Mouse (Mus musculus) thymus, postnatal 14 days (tissue): Measurements from ENCODE around the gene Krt6a.
"Not testable (repeated sequence)": the region's sequence is repeated elsewhere in the genome, so short reads cannot be mapped to it uniquely, and the experiment has no call there.

Source experiments
- DNase-seq: peaks from one replicate; pipeline ENCODE4 v3.0.0; 2021

Krt6a gene

GRCm38 (mm10) chr15:101694207-101694606 lies at the start of gene Krt6a:
TSS of gene Krt6a (minus strand) at chr15:101694307.
- no peak for DNase-seq

DNA sequence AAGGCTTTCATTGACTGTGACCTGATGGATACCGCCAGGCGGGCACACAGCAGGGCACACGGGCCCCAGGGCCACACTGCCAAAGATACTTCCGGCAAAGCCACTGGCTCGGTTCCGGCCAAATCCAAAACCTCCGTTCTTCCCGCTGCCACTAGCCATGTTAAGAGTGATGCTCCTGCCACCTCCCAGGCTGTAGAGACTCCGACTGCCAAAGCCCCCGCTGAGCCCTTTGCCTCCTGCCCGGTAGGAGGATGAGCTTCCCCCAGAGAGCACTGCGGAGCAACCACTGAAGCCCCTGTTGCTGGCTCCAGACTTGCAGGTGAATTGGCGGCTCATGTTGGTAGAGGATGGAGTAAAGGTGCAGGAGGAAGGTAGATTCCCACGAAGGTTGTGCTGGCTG lies 48.6 kb upstream of the Krt6a start, which contains the start of gene Krt71:
TSS of gene Krt71 (minus strand) at position 399 of the 400 bp plus-strand sequence.
- DNase-seq = no peak

DNA sequence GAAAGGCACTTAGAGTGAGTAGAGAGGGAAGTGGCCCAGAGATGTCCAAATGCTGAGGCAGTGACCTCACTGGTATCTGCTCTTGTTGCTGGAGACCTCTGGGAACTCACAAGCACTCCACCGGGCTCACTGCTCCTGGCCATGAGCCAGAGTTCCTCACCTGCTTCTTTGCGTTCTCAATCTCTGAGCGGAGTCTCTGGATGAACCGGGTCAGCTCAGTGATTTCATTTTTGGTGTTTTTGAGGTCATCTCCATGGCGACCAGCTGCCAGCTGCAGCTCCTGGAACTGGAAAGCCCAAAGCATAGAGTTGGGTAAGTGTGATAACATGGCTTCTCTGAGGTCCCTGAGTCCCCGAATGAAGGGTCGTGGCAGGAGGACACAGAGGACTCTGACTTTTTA lies 43.7 kb upstream of the Krt6a start:
- DNase-seq = no peak

- no peak for DNase-seq
These were observed 36.5 kb upstream of the Krt6a start for GRCm38 (mm10) chr15:101730653-101731052.

DNA sequence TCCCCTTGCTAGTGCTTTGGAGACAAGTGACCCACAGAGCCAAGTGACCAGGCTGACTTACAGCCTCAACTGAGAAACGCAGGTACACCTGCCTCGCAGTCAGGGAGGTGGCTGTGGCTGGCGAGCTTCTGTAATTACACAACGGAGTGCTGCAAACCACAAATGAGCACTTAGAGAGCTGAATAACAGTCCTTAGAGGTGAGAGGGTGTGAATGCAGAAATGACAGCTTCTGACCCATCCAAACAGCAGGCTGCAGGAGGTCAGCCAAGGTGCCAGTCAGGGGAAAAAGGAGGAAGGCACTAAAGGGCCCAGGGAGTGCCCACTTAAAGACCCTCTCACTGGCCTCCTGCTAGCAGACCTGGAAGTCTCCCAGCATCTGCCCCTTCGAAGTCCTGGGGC lies 30.6 kb upstream of the Krt6a start:
- DNase-seq = no peak

- no peak for DNase-seq
These were observed 21.7 kb upstream of the Krt6a start for GRCm38 (mm10) chr15:101715831-101716230.

DNA sequence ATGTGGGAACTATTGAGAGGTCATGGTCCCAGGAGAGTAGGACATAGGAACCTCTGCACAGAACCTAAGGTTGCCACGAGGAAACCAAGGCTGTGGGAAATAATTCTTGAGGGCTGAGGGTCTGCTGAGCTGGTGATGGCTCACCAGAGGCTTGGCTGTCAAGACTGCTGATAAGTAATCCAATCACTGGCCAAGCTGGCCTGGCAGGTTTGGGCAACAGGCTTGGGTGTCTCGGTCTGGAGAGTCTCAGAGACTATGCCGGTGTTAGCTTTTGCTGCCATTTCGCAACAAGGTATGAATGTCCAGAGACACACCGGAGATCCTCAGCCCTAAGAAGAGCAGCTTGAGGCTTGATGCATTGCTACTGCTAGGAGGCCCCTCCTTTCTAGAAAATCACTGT lies 20.2 kb upstream of the Krt6a start:
- no peak for DNase-seq

DNA sequence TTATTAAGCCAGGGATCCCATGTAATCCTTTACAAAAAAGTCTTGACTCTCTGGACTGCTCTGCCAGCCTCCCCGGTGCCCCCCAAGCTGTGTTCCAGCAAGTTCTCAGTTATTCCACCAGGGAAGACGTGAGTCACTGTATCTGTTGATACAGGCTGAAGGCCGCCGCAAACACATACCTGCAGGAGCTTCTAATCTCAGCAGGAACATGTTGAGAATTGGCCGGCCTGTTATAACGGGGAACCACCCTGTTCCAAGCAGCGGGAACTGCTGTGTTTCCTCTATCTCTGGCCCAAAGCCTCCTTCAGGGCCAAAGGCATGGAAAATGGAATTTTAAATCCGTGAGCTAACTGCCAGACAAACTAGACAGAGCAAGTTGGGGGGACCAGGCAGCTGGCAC lies 19.6 kb upstream of the Krt6a start:
- DNase-seq = no peak

- DNase-seq = no peak
These were observed 18.6 kb upstream of the Krt6a start, which contains the start of gene Krt5 for GRCm38 (mm10) chr15:101712720-101713119. TSS of gene Krt5 (minus strand) at chr15:101712898.

GRCm38 (mm10) chr15:101708683-101709082 lies 14.6 kb upstream of the Krt6a start:
- DNase-seq = no peak

DNA sequence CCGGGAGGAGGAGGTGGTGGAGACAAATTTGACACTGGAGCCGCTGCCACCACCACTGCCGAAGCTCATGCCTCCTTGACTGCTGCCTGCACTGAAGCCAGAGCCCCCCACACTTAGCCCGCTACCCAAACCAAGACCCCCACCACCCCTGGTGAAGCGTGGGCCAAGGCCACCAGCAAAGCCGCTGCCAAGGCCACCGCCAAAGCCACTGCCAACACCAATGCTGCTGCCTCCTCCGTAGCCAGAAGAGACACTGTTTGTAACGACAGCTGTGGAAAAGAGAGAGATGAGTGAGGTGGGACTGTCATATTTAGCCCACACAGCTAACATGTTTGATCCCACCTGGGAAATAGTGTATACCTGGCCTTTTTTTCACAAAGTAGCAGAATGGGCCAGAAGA lies 13.3 kb upstream of the Krt6a start:
- no peak for DNase-seq

DNA sequence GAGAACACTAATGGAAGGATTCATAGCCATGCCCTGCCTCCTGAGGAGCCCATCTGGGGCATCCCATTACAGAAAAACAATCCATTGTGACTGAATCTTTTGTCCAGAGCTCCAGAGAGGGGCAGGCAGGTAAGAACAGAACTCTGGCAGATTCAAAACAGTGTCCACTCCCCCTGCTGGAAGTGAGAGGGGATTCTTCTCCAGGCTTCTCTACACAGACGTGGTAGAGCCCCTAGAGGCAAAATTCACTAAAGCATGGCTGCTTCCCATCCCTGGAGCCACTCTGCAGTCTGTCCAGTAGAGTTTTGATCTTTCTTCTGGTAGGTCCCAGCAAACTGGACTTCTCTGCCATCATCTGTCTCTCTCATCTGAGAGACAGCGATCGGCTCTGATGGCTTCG lies 10.0 kb upstream of the Krt6a start:
- no peak for DNase-seq

GRCm38 (mm10) chr15:101702380-101702779 lies 8.3 kb upstream of the Krt6a start:
- DNase-seq = no peak

DNA sequence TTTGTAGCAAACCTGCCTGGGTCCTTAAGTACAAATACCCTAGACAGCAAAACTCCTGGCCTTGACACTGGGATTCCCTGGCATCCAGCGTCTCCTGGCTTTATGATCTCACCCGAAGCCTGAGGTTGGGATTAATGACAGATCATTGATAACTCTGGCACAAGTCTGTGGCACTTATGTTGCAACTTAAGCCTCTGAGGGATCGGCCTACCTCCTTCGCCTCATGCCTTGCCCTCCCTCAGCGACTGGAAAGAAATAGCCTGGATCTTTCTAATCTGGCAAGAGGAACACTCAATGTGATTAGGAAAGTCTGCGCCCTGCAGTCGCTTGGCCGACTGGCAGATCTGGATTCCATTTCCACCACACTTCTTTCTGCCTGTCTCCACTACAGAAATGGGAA lies 5.8 kb upstream of the Krt6a start:
- DNase-seq = no peak

- DNase-seq = no peak
These were observed 5.1 kb upstream of the Krt6a start for GRCm38 (mm10) chr15:101699192-101699591.

DNA sequence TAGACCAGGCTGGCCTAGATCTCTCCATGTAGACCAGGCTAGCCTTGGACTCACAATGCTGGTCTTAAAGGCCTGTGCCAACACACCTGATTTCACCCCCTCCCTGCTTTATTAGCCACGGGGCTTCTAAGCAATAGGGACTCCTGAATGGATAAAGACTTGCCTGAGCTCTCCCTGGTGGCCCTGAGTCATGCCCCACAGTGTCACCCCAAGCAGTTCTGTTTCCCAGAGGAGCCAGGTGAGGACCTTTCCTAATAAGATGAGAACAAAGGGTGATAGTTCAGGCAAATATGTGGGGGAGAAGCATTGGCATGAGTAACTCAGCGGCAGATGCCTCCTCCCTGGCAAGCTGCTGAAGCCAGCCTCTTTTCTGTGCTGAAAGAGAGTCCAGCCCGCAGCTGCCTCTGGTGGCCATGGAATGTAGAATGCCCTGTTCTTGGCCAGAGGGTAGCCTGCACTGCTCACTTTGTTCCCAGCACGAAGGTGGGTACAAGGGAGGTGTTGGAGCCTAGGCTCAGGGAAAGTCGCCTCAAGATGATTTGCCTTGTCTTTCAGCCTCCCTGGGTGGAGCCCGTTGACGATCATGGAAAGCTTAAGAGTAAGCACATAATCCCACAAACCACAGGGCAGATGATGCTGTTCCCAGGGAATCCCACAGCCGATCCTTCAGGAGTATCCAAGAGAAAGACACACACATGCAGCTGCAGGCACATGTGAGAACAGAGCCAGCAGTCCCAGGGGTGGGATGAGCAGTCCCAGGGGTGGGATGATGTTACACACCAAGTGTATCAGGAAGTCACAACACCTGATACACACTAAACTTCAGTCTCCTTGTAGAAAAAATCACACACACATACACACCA lies 3.5 kb upstream of the Krt6a start:
- DNase-seq = no peak

GRCm38 (mm10) chr15:101690460-101690859 lies 3.6 kb downstream of the Krt6a start:
- not testable (repeated sequence) for DNase-seq

DNA sequence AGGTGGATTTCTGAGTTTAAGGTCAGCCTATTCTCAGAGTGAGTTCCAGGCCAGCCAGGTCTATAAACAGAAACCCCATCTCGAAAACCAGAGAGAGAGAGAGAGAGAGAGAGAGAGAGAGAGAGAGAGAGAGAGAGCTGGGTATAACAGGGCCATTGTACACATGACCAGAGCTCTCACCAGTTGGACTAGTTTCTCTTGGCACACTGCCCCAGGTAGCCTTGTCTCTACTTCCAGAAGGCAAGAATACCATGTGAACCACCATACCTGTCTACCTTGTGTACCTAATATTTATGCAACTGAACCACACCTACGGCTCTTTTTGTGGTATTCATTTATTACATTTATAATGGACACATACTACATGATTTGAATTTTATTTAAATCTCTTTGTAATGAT lies 5.9 kb downstream of the Krt6a start:
- DNase-seq = no peak

GRCm38 (mm10) chr15:101680187-101680586 lies 13.9 kb downstream of the Krt6a start, which contains the start of gene Krt6b:
TSS of gene Krt6b (minus strand) at chr15:101680287.
- DNase-seq = no peak

DNA sequence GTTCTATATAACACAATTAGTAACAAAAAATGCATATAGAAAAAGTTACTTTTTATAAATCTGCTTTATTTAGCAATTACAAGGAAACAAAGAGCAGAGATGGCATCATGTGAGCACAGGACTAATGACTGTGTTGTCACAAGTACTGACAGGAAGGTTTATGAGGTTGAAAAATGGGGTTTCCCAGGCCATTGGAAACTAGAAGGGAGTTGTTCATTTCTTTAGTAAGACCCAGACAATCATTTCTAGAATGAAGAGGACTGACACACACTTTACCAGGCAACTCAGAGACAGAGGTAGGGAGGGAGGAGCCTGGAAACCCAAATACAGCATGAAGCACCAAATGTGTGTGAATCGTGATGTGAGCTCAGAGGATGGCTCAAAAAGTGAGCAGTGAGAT lies 18.1 kb downstream of the Krt6a start:
- DNase-seq = no peak

DNA sequence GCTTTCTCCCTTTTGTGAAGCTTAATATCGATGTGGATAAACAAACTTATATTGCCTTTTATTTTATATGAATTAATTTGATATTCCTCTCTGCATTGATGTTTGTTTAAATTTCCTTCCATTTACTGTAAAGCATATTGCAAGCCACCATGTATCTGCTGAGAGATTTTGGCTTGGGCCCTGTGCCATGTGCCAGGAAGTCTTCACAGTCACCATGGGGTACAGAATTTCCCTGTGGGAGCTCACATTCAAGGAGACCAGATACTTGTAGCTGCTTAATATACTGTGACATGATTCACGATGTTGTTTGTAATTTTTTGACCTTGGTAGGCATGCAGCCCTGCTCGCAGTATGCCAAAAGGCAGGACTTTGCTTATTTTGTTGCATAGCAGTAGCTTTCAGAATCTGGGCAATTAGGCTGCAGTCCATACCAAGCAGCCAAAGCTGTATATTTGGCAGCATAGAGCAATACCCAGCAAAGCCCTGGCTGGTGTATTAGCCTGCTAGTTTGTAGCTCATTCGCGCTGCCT lies 41.3 kb downstream of the Krt6a start:
- DNase-seq = no peak

- no peak for DNase-seq
These were observed 46.8 kb downstream of the Krt6a start, which contains the start of gene Gm5478 for GRCm38 (mm10) chr15:101647280-101647679. TSS of gene Gm5478 (minus strand) at chr15:101647380.
